Mouse (Mus musculus): Measurements from ENCODE around the gene Olfr715b.
"Not testable (repeated sequence)": the region's sequence is repeated elsewhere in the genome, so short reads cannot be mapped to it uniquely, and the experiment has no call there.

Gene Olfr715b

GRCm38 (mm10) chr7:107110269-107110668 is at the start of gene Olfr715b:
Gene Olfr715b, minus strand, starts transcription at chr7:107110369.
- DNase-seq: not testable (repeated sequence)

GRCm38 (mm10) chr7:107138027-107138426 is 27.9 kb upstream of the Olfr715b start, which contains the start of gene Olfr716:
Gene Olfr716, plus strand, starts transcription at chr7:107138327.
- not testable (repeated sequence) for DNase-seq

- not testable (repeated sequence) for DNase-seq
Observed at GRCm38 (mm10) chr7:107130983-107131382, 20.8 kb upstream of the Olfr715b start, which contains the start of gene Olfr715. Gene Olfr715, minus strand, starts transcription at chr7:107131083.

GRCm38 (mm10) chr7:107092920-107093319 is 17.2 kb downstream of the Olfr715b start, which contains the start of gene Olfr17:
Gene Olfr17, plus strand, starts transcription at chr7:107093220.
- DNase-seq: no peak

- no peak for DNase-seq
Observed at GRCm38 (mm10) chr7:107070681-107071080, 39.5 kb downstream of the Olfr715b start, which contains the start of gene Olfr714. Gene Olfr714, plus strand, starts transcription at chr7:107070981.
